ENCODE assay signal across 7 mouse cellular contexts in genomic region chr5:73490596-73491073, GRCm38 (mm10). TPM values are rescaled to one million over a fixed set of nuclear protein-coding genes. Genes with fewer than 3 reads are reported as not detected.
DNase-seq lines count a peak whose midpoint lies in the region; ATAC-seq lines count a peak whose summit lies in the region.

No protein-coding gene starts in this region.

- peak overlapping the region; percentile 91 for H3K27ac ChIP-seq in intestine, embryonic 15.5 days
- H3K27ac ChIP-seq in midbrain, embryonic 10.5 days (replicated peaks), result peak overlapping the region; percentile 93

- no peaks in the 10 kb centered on the region for H3K27me3 ChIP-seq in intestine, embryonic 15.5 days (replicated peaks)
- no peaks in the 10 kb centered on the region for H3K27me3 ChIP-seq in midbrain, embryonic 10.5 days (ENCODE audit: low read depth, poor library complexity, severe bottlenecking)

- intact Hi-C loops in gastrocnemius, postnatal 36 days (cut with DNase I), result loop anchor here (5.0 kb wide), 1 partner anchor 712 kb away; no protein-coding TSS in a partner anchor
- intact Hi-C loops in left cerebral cortex, postnatal 25 days (cut with DNase I), result loop anchor here (5.0 kb wide), 2 partner anchors 47 to 147 kb away; no protein-coding TSS in a partner anchor

- peak overlapping the region; percentile 75 for H3K4me3 ChIP-seq in intestine, embryonic 15.5 days (replicated peaks)
- peak overlapping the region; percentile 99 for H3K4me3 ChIP-seq in midbrain, embryonic 10.5 days

- under 1% methylated on average over 37 of the region's 37 CpGs for WGBS in intestine, embryonic 15.5 days
- 0% methylated on average over 37 of the region's 37 CpGs for WGBS in midbrain, embryonic 10.5 days

- no peaks in the 10 kb centered on the region for H3K36me3 ChIP-seq in intestine, embryonic 15.5 days
- no peaks in the 10 kb centered on the region for H3K36me3 ChIP-seq in midbrain, embryonic 10.5 days

- H3K9me3 ChIP-seq in intestine, embryonic 15.5 days, result no peaks in the 10 kb centered on the region
- H3K9me3 ChIP-seq in midbrain, embryonic 10.5 days (replicated peaks), result no peaks in the 10 kb centered on the region

- peak overlapping the region; percentile 94 for H3K4me2 ChIP-seq in intestine, embryonic 15.5 days (replicated peaks)

- ATAC-seq in intestine, embryonic 15.5 days, result peak; percentile 98

- peak; percentile 100 for DNase-seq in adrenal gland, adult 2 months
- peak; percentile 99 for DNase-seq in embryo, embryonic 11.5 days (ENCODE audit: low read depth, low spot score)
- peak; percentile 96 to 100 for DNase-seq in gastrocnemius, postnatal 36 days
- peak; percentile 100 for DNase-seq in left cerebral cortex, postnatal 25 days (ENCODE audit: low spot score in 2 of 2)
- peak; percentile 100 for DNase-seq in midbrain, embryonic 10.5 days (ENCODE audit: low spot score)
- peak; percentile 98 for DNase-seq in right cerebral cortex, postnatal 4 days

- peak overlapping the region; percentile 65 for H3K9ac ChIP-seq in intestine, embryonic 15.5 days

- H3K4me1 ChIP-seq in intestine, embryonic 15.5 days (replicated peaks), result 0 out of 2 replicates have a peak, but pooled peaks cover 3% of the 10 kb centered on the region
- peaks cover 29% of the 10 kb centered on the region for H3K4me1 ChIP-seq in midbrain, embryonic 10.5 days

RNA-seq across cellular contexts. Expression of gene Dcun1d4, which starts 9.8 kb away (rescaled TPM):
- 10 to 100 TPM; 39.8 to 49.4 TPM for total RNA-seq in adrenal gland, adult 2 months (2021)
- 2.3 and 3.5 TPM in 2 replicates for polyA plus RNA-seq in adrenal gland, adult 2 months (2012; rRNA removed)
- total RNA-seq in gastrocnemius, postnatal 36 days (2021), result 1 to 10 TPM; 6.7 to 8.9 TPM
- 18.0 and 20.9 TPM in 2 replicates for polyA plus RNA-seq in intestine, embryonic 15.5 days (2015; fragmentation: Nextera tagmentation; extraction: Ambion mirVana)
- 100 to 1,000 TPM; 118 to 122 TPM for total RNA-seq in left cerebral cortex, postnatal 25 days (2021)
- 46.0 and 54.9 TPM in 2 replicates for polyA plus RNA-seq in midbrain, embryonic 10.5 days (2016; fragmentation: Nextera tagmentation; extraction: Ambion mirVana)

Comparison
In these comparisons a context has a peak if more than half of its experiments do, and no peak if none do; other contexts are left out.
1. Peak in every context shown above with its lines: DNase-seq, ATAC-seq, H3K4me3 ChIP-seq and H3K27ac ChIP-seq.
2. RNA of gene Dcun1d4, which starts 9.8 kb away (total RNA-seq): 118 to 122 TPM in left cerebral cortex, postnatal 25 days and 39.8 to 49.4 TPM in adrenal gland, adult 2 months; 6.7 to 8.9 TPM in gastrocnemius, postnatal 36 days; every median in the first group is over 4 times any median in the second.